Mouse (Mus musculus): Measurements from ENCODE around the gene Chuk.

- TF ChIP-seq CTCF (IDR thresholded peaks at IDR 0.05; ENCODE audit: borderline replicate concordance, control insufficient read depth, extremely low read depth, insufficient read depth, low read length, poor library complexity): no peak
- TF ChIP-seq POLR2A (IDR thresholded peaks at IDR 0.05; ENCODE audit: control insufficient read depth, extremely low read depth, insufficient read depth, low read length, poor library complexity): no peak
Observed at GRCm38 (mm10) chr19:44076457-44076856, 30.8 kb downstream of the Chuk start.

Data from thymus, adult 2 months (tissue).